Mouse (Mus musculus) bone marrow, adult 2 months (tissue): ENCODE measurements around the gene Rnf7.

Experiments used
- CTCF ChIP-seq: fragments of 200-500 bp; IDR thresholded peaks from 2 replicates; pipeline ENCODE4 v1.5.1; 2011; ENCODE audit warnings: low read length, control low read depth; ENCODE audit not compliant: control insufficient read depth, insufficient read depth
- POLR2A ChIP-seq: fragments of 200-500 bp; IDR thresholded peaks from 2 replicates; pipeline ENCODE4 v1.6.1; 2011; ENCODE audit warnings: low read depth, mild to moderate bottlenecking, control low read depth, low read length, borderline replicate concordance; ENCODE audit not compliant: control insufficient read depth

- TF ChIP-seq CTCF (peak; percentile 85), POLR2A (no peak)
These were observed 13.3 kb upstream of the Rnf7 start for GRCm38 (mm10) chr9:96491810-96492209.
